Mouse (Mus musculus) heart, postnatal 0 days (tissue): ENCODE data around the gene Fkbp14.

Source experiments
- CTCF ChIP-seq: IDR thresholded peaks from 2 replicates; pipeline ENCODE4 v1.5.1; 2016; ENCODE audit warnings: antibody characterized with exemption, control low read depth, low read depth
- EP300 ChIP-seq: IDR thresholded peaks from 2 replicates; pipeline ENCODE4 v1.6.1; 2016; ENCODE audit warnings: antibody characterized with exemption, low read depth

DNA sequence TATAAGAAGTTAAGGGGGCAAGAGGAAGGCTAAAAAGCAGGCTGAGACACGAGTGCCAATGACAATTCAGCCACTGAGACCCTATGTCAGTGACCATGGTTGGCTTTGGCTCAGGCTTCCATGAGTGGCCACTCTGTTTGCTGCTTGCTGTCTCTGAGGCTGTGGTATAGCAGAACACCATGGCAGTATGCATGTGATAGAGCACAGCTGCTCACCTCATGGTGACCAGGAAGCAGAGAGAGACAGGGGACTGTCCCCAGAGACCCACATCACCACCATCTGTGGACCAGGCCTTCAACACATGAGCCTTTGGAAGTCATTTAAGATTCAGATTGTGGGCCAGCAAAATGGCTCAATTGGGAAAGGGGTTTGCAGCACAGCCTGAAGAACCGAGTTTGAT lies 53.5 kb downstream of the Fkbp14 start:
- TF ChIP-seq CTCF (no peak), EP300 (no peak)
